Mouse (Mus musculus) layer of hippocampus, adult 11-12 months (tissue): Measurements from ENCODE around the gene Slc17a2.

ENCODE experiments used
- DNase-seq: peaks from one replicate; pipeline ENCODE4 v3.0.0; 2022; ENCODE audit warnings: low spot score

Gene Slc17a2

DNA sequence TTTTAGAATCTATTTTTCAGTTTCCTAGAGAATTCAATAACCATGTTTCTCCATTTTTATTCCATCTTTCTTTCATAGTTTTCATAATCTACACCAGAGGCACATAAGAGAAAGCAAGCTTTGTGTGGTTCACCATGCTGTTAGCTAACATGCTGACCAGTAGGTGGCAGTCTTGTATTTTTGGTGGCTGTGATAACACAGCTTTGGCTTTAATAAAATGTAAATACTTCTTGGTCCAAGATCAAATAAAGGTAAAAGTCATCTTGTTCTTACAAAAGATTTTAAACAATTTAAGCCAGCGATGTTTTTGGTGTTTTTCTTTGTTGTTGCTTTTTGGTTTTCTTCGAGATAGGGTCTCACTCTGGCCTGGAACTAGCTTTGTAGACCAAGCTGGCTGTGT is 14.3 kb upstream of the Slc17a2 start:
- DNase-seq: peak; percentile 48

DNA sequence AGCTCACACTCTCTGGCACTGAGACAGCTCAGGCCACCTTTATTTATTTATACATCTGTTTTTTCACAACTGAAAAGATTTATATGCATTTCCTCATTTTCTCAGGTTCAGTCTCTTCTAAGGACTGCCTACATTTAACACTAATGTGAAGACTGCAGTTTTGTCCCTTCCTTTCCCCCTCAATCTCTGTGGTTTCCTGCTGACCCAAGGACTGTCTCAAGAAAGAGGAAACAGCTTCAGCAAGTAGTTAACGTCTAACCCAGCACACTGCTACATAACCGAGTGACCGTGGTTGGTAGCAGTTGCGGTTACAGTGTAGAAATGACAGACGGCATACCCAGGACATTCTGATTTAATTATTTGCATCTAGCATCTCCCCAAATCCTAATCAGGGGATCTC is 7.4 kb upstream of the Slc17a2 start:
- DNase-seq: no peak

DNA sequence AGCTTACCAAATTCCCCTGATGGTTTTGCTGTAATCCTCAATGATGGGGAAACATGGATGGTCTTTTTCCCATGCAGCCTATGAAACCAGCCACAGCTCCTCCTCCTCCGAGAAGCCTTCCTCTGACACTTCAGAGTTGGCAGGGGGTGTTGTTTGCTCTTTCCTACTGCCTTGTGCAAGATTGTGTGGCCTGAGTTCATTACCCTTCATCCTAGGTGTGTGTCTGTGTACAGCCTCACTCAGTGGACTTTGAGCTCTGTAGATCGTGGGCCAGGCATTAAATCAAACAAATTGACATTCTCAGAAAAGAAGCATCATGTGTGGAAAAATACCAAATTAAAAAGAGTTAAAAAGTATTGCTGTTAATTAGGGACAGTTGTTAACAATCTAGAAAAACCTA is 2.3 kb upstream of the Slc17a2 start:
- DNase-seq: no peak

DNA sequence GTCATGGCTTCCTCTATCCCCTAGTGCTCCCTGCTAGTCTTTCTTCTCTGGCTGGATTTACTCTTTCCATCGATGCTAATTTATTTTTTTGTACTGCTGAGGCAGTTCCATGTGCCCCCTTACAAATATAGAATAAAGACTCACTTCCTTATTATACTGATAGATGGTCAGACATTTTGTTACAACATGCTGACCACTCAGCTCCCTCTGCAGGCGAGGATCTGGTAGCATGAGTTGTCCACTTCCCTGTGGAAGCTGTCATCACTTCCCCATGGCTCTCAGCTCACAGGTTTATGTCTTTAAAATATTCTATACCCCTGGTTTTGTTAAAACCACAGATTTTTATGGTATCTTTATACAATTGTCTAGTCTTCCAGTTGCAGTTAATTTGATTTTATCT is 9.4 kb downstream of the Slc17a2 start:
- DNase-seq: no peak

DNA sequence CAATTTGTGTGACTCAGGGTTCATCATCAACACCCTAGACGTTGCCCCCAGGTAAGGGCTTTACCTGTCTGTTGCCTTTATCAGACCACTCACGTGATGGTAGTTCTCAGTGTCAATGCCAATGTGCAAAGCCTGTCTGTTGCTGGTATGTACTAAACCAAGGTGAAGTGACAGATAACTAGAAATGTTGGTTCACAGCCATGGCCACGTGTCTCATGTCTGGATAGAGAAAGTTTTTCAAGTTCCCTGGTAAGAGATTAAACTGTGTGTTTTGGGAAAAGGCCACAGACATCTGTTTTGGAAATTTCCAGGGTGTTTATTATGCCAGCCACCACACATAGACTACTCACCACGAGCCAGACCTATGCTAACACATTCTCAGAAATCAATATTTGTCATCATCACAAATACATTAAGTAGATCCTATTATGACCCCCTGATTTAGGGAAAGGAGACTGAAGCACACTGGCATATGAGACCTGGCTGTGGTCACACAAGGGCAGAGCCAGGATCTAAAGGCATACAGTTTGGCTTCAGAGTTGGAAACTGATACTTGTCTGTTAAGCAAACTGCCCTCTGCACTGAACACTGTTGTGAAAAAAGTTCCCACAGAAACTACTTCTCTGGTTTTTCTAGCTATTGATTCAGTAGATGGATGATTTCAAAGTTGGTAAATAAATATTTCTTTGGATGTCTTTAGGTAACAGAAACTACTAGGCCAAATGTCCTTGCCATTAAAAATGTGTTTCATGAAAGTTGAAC is 13.6 kb downstream of the Slc17a2 start:
- DNase-seq: no peak

DNA sequence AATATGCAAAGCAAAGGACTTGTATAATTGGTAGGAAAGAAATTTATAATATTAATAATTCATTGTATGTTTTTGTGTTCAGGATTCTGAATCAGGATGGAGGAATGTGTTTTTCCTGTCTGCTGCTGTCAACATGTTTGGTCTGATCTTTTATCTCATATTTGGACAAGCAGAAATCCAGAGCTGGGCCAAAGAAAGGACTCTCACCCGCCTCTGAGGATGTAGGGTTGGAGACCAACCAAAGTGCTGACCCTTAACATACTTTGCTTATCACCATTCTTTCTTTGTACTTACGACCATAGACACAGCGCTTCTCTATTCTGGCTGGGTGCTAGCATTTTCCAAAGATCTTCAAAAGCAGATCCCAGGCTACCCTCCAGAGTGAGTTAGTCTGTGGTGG is 15.4 kb downstream of the Slc17a2 start:
- no peak for DNase-seq

DNA sequence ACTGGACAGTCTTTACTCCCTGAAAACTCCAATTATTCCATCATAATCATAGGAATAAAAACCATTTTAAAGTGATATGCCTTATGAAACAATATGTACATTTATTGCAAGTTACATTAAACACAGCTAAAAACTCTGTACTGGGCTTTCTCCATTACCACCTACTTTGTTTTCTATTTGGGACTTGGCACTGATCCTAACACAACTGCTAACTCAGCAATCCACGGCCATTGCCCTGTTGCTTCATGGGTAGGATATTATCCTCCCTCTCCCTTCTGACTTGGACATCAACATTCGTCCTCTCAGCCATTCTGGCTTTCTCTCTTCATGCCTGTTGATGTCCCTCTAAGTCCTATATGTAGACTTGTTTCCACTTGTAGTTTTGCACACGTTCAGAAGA is 19.8 kb downstream of the Slc17a2 start:
- DNase-seq: no peak

DNA sequence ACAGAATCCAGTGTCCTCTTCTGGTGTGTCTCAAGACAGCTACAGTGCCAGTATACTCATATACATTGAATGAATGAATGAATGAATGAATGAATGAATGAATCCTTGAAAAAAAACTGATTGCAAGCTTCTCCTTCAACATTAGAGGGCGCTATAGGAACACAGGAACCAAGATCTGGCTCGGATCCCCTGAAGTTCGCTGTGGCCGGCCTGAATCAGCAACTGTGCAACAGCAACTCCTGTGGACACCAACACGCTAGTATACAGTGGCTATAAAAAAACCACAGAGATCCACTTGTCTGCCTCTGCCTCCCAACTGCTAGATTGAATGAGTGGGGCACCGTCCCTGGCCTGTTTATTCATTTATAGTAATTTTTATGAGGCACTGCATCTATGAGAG is 26.3 kb downstream of the Slc17a2 start:
- no peak for DNase-seq

DNA sequence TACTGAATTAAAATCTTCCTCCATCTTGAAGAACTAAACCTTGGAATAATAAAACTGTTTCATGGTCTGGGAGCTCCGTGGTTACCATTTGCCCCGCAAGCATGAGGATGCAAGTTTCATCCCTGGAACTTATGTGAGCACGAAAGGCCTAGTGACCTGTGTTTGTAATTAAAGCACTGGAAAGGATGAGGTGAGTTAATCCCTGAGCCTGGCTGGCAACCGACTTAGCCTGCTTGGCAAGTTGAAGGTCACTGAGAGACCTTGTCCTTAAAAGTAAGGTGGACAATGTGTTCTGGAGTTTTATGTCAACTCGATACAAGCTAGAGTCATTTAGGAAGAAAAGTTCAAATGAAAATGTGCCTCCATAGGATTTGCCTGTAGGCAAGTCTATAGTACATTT is 28.0 kb downstream of the Slc17a2 start:
- DNase-seq: no peak

DNA sequence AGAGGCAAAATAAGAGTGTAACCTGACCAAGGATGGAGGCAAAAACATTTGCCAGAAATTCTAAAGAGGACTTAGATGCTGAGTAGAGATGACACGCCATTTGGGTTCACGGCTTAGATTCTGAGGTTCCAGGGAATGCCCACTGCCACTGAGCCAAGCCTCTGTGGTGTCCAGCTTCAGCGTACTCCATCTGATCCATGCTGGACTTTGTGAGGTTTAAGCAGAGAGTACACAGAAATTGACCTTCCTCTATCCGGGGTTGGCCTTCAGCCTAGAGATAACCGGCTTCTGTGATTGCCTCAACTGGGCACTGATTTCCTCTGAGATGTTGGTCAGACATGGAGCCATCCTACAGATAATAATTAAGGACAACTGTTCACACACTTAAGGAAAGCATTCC is 29.8 kb downstream of the Slc17a2 start:
- DNase-seq: no peak

DNA sequence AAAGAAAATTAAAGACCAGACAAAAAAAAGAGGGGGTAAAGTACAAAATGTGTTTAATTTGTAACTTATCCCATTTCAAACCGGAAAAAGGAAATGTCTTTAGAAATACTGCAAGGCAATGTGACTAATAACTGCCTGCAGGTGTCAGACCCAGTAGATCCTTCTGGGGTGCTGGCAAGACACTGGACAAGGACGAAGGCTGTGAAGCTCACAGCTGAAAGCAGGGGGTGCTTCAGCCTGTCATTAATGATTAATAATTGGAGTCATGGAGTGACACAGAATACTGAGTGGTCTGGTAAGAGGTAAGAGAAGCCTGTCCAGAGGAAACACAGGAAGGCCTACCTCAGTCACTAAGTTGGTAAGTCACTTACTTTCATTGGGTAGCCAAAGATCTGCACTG is 32.5 kb downstream of the Slc17a2 start, which contains the start of gene Slc17a3:
TSS of gene Slc17a3 (plus strand) at position 127 of the 400 bp plus-strand sequence.
- DNase-seq: no peak

DNA sequence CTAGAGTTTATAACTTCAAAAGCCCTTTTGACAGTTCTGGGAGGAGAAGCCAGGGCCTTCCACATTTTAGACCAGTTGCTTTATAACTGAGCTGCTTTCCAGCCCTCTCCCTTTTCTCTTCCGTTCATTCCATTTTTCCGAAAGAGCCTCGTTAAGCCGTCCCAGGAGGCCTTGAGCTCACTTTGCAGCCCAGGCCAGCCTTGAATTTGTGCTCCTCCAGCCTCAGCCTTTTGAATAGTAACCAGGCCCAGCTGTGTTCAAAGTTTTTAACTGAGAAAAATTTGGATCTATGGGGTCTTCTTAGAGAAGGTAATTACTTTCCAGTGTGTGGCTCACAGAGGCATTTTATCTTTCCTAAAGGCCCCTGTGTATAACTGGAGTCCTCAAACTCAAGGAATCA is 39.1 kb downstream of the Slc17a2 start:
- no peak for DNase-seq

DNA sequence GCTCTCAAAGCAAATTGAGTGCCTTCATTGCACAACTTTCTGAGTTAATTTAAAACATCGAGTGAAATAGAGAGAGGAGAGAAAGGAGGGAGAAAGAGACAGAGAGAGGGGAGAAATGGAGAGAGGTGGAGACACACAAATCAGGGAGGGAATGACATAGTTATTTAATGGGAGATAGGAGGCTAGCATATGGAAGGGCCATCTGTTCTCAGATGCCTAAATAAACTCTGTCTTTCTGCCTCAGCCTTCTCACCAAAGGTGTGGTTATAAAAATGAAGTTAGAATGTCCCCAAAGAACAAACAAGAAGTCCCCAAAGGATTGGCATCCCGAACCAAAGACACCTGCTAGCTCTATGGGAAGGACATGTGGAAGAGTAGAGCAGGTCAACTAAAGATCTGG is 42.5 kb downstream of the Slc17a2 start:
- no peak for DNase-seq

DNA sequence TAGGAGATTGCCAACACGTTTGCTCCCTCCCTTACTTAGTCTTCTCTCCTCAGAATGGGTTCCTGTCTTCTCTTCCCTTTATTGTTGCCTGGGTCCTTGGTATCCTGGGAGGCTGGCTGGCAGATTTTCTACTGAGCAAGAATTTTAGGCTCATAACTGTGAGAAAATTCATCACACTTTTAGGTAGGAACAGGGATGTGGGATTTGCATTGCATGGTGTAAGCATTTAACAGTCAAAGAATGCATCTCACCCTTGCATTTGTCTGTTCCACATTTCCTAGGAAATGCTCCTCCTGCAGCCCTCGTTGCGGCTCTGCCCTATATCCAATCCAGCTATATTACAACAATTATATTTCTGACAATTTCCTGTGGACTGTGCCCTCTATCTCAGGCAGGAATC is 49.6 kb downstream of the Slc17a2 start:
- no peak for DNase-seq

DNA sequence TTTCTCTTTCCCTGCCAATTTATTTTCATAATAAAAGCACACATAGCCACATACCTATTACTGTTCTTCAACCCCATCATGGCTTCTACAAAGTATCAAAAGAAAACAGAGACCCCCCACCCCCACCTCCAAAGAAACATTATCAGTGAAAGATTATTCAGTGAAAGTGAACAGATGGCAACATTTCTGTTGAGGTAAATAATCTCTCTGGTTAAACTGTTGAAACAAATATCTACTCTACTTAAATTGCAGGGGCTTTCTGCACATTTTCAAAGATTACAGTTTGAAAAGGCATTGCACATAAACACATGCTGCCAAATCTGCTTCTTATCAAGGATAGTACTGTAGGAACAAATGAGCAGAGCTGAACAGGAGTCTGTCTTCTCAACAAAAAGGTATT is 55.0 kb downstream of the Slc17a2 start:
- no peak for DNase-seq

DNA sequence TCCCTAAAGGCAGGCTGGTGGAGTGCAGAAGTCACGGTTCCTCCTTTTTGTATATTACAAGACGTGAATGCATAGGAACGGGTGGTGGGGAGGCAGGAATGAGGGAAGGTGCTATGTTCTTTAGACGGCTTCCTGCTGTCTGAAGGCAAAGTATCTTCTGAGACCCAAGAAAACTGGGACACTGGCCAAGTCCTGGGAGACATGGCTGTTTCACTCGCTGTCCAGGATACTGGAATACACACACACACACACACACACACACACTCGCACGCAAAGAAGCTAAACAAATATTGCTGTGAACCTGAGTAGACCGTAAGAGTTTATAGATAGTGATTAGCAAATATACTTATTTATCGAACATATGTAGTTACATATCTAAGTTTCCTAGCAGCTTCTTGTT is 57.9 kb downstream of the Slc17a2 start:
- no peak for DNase-seq

DNA sequence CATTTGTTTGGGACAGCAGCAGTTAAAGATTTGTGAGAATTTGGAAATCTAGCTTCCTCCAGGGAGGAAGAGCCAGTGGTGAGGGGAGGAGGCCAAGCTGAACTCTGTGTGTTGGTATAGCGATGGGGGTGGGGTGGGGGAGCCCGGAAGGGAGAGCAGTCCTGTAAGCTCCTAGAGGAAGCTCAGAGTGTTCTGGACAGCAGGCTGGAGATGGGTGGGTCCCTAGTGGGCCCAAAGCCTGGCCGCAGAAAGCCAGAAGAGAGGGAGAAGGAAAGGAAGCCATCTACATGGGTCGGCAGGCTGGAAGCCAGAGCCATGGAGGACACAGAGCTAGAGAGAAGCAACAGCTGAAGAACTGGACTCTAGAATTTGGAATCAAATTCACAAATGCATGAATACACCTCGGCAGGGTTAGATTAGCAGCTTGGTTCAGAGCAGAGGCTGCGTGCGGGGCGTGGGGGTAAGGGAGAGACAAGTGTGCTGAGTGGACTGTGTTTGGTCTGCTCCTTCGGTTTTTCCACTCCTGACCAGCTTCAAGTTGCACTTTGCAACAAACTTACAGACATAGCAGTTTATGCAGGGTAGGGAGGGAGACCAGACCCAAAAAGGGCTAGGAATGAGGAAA is 59.4 kb downstream of the Slc17a2 start:
- no peak for DNase-seq

DNA sequence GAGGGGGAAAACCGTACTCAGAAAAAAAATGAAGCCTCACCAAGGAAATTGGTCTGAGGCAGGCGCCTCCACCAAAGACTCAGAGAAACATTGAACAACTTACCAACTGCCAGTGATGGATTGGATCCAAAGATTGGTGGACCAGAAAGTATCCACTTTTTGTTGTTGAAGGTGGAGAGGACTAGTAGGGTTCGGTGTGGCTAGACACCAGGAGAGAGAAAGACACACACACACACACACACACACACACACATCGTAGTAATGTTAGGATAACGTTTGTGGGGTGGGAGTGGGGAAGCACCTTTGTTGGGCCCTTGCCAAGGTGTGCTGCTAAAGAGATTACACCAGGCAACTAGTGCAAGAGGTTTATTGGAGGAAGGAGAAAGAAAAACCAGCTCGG is 60.2 kb downstream of the Slc17a2 start:
- no peak for DNase-seq

DNA sequence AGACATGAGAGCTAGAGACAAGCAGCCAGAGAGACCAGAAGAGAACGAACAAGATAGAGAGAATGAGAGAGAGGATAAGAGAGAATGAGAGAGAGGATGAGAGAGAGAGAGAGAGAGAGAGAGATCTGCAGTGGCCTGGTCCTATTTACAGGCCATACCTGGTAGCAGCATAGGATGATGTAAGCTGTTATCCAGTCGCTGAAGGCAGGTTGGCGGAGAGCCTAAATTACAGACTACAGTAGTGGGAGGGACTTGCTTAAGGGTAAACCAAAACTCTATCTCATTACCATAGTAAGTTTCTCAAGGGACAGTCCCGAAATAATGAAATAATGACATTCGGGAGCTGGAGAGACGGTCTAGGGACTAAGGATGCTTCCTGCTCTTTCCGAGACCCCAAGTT is 60.6 kb downstream of the Slc17a2 start, which contains the start of gene Slc17a1:
TSS of gene Slc17a1 (plus strand) at position 346 of the 400 bp plus-strand sequence.
- no peak for DNase-seq

DNA sequence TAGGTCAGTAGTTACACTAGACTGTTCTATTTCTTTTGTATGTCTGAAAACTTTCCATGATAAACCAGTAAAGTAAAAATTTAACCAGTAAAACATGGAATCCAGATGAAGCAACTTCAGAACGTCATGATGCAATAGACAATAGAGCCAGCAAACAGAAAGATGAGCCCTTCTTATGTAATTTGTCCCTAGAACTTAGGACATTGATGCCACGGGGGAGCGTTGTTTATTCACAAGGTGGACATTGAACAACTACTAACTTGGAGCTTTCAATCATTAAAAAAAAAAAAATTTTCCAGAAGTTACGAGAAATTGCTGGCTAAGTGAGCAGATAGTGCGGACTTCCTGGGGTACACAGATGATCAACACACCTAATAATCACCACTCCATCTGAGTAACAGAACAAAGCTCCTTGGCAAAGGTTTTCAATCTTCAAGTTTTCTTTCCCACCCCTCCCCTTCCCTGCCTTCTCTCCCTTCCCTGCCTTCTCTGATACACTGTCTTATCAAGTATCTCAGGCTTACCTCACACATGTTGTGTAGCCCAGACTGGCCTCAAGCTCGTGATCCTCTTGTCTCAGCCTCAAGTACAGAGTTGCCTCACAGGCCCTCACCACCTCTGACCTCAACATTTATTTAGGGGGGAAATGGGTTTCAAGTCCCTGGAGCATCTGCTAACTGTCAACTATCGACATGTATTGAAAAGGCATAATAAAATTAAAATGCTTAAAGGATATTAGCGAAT is 62.2 kb downstream of the Slc17a2 start:
- no peak for DNase-seq

DNA sequence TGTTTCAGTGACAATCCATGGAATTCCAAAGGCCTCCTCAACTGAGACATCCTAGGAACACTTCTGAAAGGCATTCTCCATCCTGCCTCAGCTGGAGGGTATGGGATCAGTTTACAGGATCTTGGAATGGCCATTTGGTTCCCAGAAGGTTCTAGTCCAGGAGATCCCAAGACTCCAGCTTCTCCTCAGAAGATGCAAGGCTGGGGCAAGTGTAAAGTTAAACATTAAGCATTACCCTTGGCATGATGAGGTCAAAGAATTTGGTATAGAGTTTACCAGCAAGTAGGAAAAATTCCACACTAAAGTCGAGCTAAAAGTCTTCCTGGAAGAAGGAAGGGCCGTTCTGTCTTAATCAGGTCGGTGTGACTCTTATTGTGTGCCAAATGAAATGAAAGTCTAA is 63.2 kb downstream of the Slc17a2 start:
- DNase-seq: no peak

DNA sequence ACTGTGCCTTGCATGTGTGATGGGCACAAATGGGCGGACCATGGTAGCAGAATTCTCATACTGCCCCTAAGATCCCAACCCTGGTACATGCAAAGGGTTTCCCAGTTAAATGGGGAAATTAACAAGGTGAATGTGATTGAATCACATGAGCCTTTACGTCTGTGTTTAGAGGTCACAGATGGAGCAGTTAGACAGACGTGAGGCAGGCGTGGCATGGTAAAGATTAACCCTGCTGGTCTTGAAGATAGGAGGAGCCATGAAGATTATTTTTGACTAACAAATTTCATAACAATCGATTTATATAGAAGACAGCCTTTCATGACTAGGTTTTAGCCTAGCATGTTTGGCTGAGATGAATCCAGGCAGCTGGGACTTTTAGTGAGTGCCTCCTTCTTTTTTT is 66.3 kb downstream of the Slc17a2 start:
- no peak for DNase-seq
